In genomic region chr17:93198717-93199116, GRCm38 (mm10) we compare ENCODE assay signal across 12 mouse cellular contexts. TPM values are rescaled to one million over a fixed set of nuclear protein-coding genes. Genes with fewer than 3 reads are reported as not detected.
A peak's percentile ranks its signal among the peaks of the same experiment; 100 is the strongest.
DNase-seq lines count a peak whose midpoint lies in the region; ATAC-seq and TF ChIP-seq lines count a peak whose summit lies in the region.
"Had no signal": no experiment of that assay in that cellular context is flagged by ENCODE, and none has a peak within 500 bp of the region (broad histone marks: within the 10 kb centered on the region; RNA-seq: fewer than 3 reads in every experiment).

Gene Adcyap1, plus strand, starts transcription at chr17:93199017.

- H3K4me2 ChIP-seq in forebrain, embryonic 16.5 days (ENCODE audit: low read length), result peak within 1 kb of the TSS; percentile 78
- peak within 1 kb of the TSS; percentile 67 for H3K4me2 ChIP-seq in neural tube, embryonic 14.5 days (ENCODE audit: low read depth, low read length)
- H3K4me2 ChIP-seq: liver, embryonic 13.5 days had no signal

- no peaks in the 10 kb centered on the region for H3K9me3 ChIP-seq in forebrain, embryonic 16.5 days (ENCODE audit: control insufficient read depth, low read length)
- no peaks in the 10 kb centered on the region for H3K9me3 ChIP-seq in neural tube, embryonic 14.5 days (ENCODE audit: control insufficient read depth, low read length)
- H3K9me3 ChIP-seq: liver, embryonic 13.5 days had no signal

- H3K9ac ChIP-seq in forebrain, embryonic 16.5 days (replicated peaks; ENCODE audit: low read depth, low read length), result peak within 1 kb of the TSS; percentile 59; the same call in 1 of the 2 replicates
- H3K9ac ChIP-seq in neural tube, embryonic 14.5 days (replicated peaks; ENCODE audit: low read depth, low read length), result peak within 1 kb of the TSS; percentile 47
- H3K9ac ChIP-seq: liver, embryonic 13.5 days had no signal

- H3K36me3 ChIP-seq in forebrain, embryonic 16.5 days (ENCODE audit: control insufficient read depth, insufficient read depth), result no peaks in the 10 kb centered on the region
- H3K36me3 ChIP-seq in neural tube, embryonic 14.5 days (ENCODE audit: control insufficient read depth, insufficient read depth, low read length), result no peaks in the 10 kb centered on the region
- H3K36me3 ChIP-seq: liver, embryonic 13.5 days had no signal

- no peak for DNase-seq in left cerebral cortex, adult 2 months (ENCODE audit: extremely low spot score in 1 of 2, low spot score in 2 of 2)
- no peak for DNase-seq in left cerebral cortex, adult 9 months (ENCODE audit: low spot score in 2 of 2)
- no peak for DNase-seq in left cerebral cortex, postnatal 36 days (ENCODE audit: low spot score in 2 of 2)
- no peak for DNase-seq in MN1 (ENCODE audit: low spot score)
- DNase-seq in B cell, adult 2 months, result no peak
- no peak for DNase-seq in spleen, postnatal 36 days (ENCODE audit: low spot score in 2 of 2)
- DNase-seq: liver, embryonic 13.5 days had no signal

- H3K27ac ChIP-seq in left cerebral cortex, adult 2 months, result peak within 1 kb of the TSS; percentile 2; the same call in 1 of the 2 replicates
- no peak within 1 kb of the TSS for H3K27ac ChIP-seq in forebrain, embryonic 16.5 days (ENCODE audit: low read length)
- peak within 1 kb of the TSS; percentile 82 for H3K27ac ChIP-seq in neural tube, embryonic 14.5 days (ENCODE audit: low read depth, low read length)
- H3K27ac ChIP-seq: liver, embryonic 13.5 days had no signal

- H3K4me3 ChIP-seq in left cerebral cortex, adult 2 months, result peak within 1 kb of the TSS; percentile 47
- H3K4me3 ChIP-seq in forebrain, embryonic 16.5 days (replicated peaks; ENCODE audit: low read length), result peak within 1 kb of the TSS; percentile 49
- H3K4me3 ChIP-seq in neural tube, embryonic 14.5 days (ENCODE audit: low read depth, low read length), result peak within 1 kb of the TSS; percentile 43
- H3K4me3 ChIP-seq: liver, embryonic 13.5 days; megakaryocyte, embryonic 14.5 days had no signal

- 25% methylated on average over 10 of the region's 10 CpGs for WGBS in forebrain, embryonic 16.5 days
- WGBS in neural tube, embryonic 14.5 days, result 24% methylated on average over 10 of the region's 10 CpGs

- peaks cover 29% of the 10 kb centered on the region for H3K27me3 ChIP-seq in forebrain, embryonic 16.5 days (replicated peaks; ENCODE audit: control insufficient read depth, insufficient read depth, low read length)
- H3K27me3 ChIP-seq in neural tube, embryonic 14.5 days (ENCODE audit: control insufficient read depth, insufficient read depth, low read length), result peaks cover 17% of the 10 kb centered on the region; the same call in 1 of the 2 replicates

- no peak for TF ChIP-seq CTCF in left cerebral cortex, adult 2 months (IDR thresholded peaks at IDR 0.05)

- ATAC-seq in forebrain, embryonic 16.5 days, result no peak
- ATAC-seq in neural tube, embryonic 14.5 days (ENCODE audit: low read depth), result no peak
- ATAC-seq: CD4-positive, CD25-positive, alpha-beta regulatory T cell, adult 4 months had no signal

- peaks cover 32% of the 10 kb centered on the region for H3K4me1 ChIP-seq in forebrain, embryonic 16.5 days (replicated peaks; ENCODE audit: control insufficient read depth, insufficient read depth, low read length)
- H3K4me1 ChIP-seq in neural tube, embryonic 14.5 days (ENCODE audit: control insufficient read depth, insufficient read depth, low read length), result peaks cover 5% of the 10 kb centered on the region; the same call in 1 of the 2 replicates
- H3K4me1 ChIP-seq: liver, embryonic 13.5 days; megakaryocyte, embryonic 14.5 days had no signal

- intact Hi-C loops in left cerebral cortex, adult 2 months (cut with DNase I), result loop anchor here (5.0 to 10.0 kb wide), 4 partner anchors 334 to 1354 kb away; no protein-coding TSS in a partner anchor
- intact Hi-C loops in left cerebral cortex, postnatal 36 days (cut with DNase I), result loop anchor here (2.0 kb wide), 1 partner anchor 1536 kb away; no protein-coding TSS in a partner anchor

RNA-seq across cellular contexts. Expression of gene Adcyap1, which starts in this region (rescaled TPM):
- 10 to 100 TPM; 38.6 to 48.9 TPM for total RNA-seq in left cerebral cortex, adult 2 months (2021)
- 10.2 and 12.3 TPM in 2 replicates for polyA plus RNA-seq in forebrain, embryonic 16.5 days (2015; fragmentation: Nextera tagmentation; extraction: Ambion mirVana)
- 10 to 100 TPM; 32.7 to 44.1 TPM for total RNA-seq in left cerebral cortex, postnatal 36 days (2021)
- 41.9 and 45.2 TPM in 2 replicates for polyA plus RNA-seq in neural tube, embryonic 14.5 days (2014; fragmentation: Nextera tagmentation; extraction: Ambion mirVana)
- total RNA-seq: heart, adult 8-10 months had no signal
- polyA plus RNA-seq: CD4-positive, CD25-positive, alpha-beta regulatory T cell, adult 4 months had no signal
